Mouse (Mus musculus) mouse trophoblast stem cell (cell line): ENCODE measurements around the gene Tekt2.

Source experiments
- in situ Hi-C, 2 experiments: fragments of 300-500 bp; cut with MseI, MboI; formaldehyde crosslinking; loops; 2 replicates in 1 of 2; 3 replicates in 1 of 2; pipeline ENCODE4 v1.15.1; 2025

Tekt2 gene

GRCm38 (mm10) chr4:126325281-126325861, at the start of gene Tekt2:
TSS of gene Tekt2 (minus strand) at chr4:126325688.
- in situ Hi-C loops: no loop called here

GRCm38 (mm10) chr4:126371497-126371896, 46.0 kb upstream of the Tekt2 start:
- in situ Hi-C loops: no loop called here

GRCm38 (mm10) chr4:126360069-126360468, 34.6 kb upstream of the Tekt2 start:
- in situ Hi-C loops: no loop called here

- in situ Hi-C loops: no loop called here
These were observed 18.0 kb upstream of the Tekt2 start for GRCm38 (mm10) chr4:126343451-126343850.

- in situ Hi-C loops: no loop called here
These were observed 14.0 kb upstream of the Tekt2 start for GRCm38 (mm10) chr4:126339461-126339860.

GRCm38 (mm10) chr4:126332358-126332757, 6.9 kb upstream of the Tekt2 start:
- in situ Hi-C loops: no loop called here

- in situ Hi-C loops: no loop called here
These were observed 6.3 kb upstream of the Tekt2 start for GRCm38 (mm10) chr4:126331751-126332150.

GRCm38 (mm10) chr4:126330295-126330694, 4.8 kb upstream of the Tekt2 start:
- in situ Hi-C loops: no loop called here

- in situ Hi-C loops: no loop called here
These were observed 548 bp upstream of the Tekt2 start for GRCm38 (mm10) chr4:126326036-126326435.

GRCm38 (mm10) chr4:126324861-126325260, 627 bp downstream of the Tekt2 start:
- in situ Hi-C loops: no loop called here

GRCm38 (mm10) chr4:126322646-126323045, 2.8 kb downstream of the Tekt2 start:
- in situ Hi-C loops: no loop called here

- in situ Hi-C loops: no loop called here
These were observed 3.5 kb downstream of the Tekt2 start for GRCm38 (mm10) chr4:126321854-126322511.

- in situ Hi-C loops: no loop called here
These were observed 4.2 kb downstream of the Tekt2 start, which contains the start of gene Adprhl2 for GRCm38 (mm10) chr4:126321111-126321853. TSS of gene Adprhl2 (minus strand) at chr4:126321703.

- in situ Hi-C loops: no loop called here
These were observed 5.7 kb downstream of the Tekt2 start for GRCm38 (mm10) chr4:126319806-126320205.

GRCm38 (mm10) chr4:126316443-126317040, 8.9 kb downstream of the Tekt2 start:
- in situ Hi-C loops: no loop called here

GRCm38 (mm10) chr4:126315931-126316330, 9.6 kb downstream of the Tekt2 start:
- in situ Hi-C loops: no loop called here

GRCm38 (mm10) chr4:126314393-126314792, 11.1 kb downstream of the Tekt2 start:
- in situ Hi-C loops: no loop called here

GRCm38 (mm10) chr4:126313202-126313601, 12.3 kb downstream of the Tekt2 start:
- in situ Hi-C loops: no loop called here

- in situ Hi-C loops: no loop called here
These were observed 13.8 kb downstream of the Tekt2 start for GRCm38 (mm10) chr4:126311566-126312200.

GRCm38 (mm10) chr4:126310344-126310743, 15.1 kb downstream of the Tekt2 start:
- in situ Hi-C loops: no loop called here

GRCm38 (mm10) chr4:126309922-126310309, 15.6 kb downstream of the Tekt2 start:
- in situ Hi-C loops: loop anchor here (5.0 to 10.0 kb wide), 2 partner anchors 38 to 85 kb away; no protein-coding TSS in a partner anchor
